Mouse (Mus musculus) testis, adult 2 months (tissue): ENCODE data around the gene Itgb5.

Source experiments
- CTCF ChIP-seq: fragments of 200-500 bp; IDR thresholded peaks from 2 replicates; pipeline ENCODE4 v1.5.1; 2012; ENCODE audit warnings: low read depth, mild to moderate bottlenecking, inconsistent platforms, low read length, moderate library complexity; ENCODE audit not compliant: control insufficient read depth, insufficient read depth, insufficient replicate concordance
- POLR2A ChIP-seq: fragments of 200-500 bp; IDR thresholded peaks from 2 replicates; pipeline ENCODE4 v1.6.1; 2012; ENCODE audit warnings: low read depth, mild to moderate bottlenecking, inconsistent platforms, low read length, moderate library complexity; ENCODE audit not compliant: control insufficient read depth

DNA sequence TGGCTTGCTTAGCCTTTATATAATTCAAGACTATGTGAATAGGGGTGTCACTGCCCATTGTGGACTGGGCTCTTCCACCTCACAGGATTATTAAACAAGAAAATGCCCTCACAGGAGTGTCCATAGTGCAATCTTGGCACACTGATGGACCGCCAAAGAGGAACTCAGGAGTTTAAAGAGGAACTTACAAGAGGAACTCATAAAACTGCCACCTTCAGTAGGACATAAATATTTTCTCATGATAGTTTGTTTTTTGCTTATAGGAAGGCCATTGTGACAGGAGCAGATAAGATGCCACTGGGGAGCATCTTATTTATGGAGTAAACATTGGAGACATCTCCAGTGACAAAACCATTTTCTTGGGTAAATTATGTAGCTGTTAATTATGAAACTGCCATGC is 125.3 kb downstream of the Itgb5 start:
- TF ChIP-seq POLR2A, result no peak
- no peak for TF ChIP-seq CTCF
